Mouse (Mus musculus) liver, adult 2 months (tissue): Measurements from ENCODE around the gene Zmiz1. TPM values are rescaled to one million over a fixed set of nuclear protein-coding genes. Genes with fewer than 3 reads are reported as not detected.
A peak's percentile ranks its signal among the peaks of the same experiment; 100 is the strongest.

Experiments used
- DNase-seq: peaks from one replicate; pipeline ENCODE4 v3.0.0-alpha.2; 2011; ENCODE audit warnings: low read depth, low spot score; ENCODE audit errors: extremely low read depth
- H3K27ac ChIP-seq: fragments of 200-500 bp; replicated peaks from 2 replicates; pipeline ENCODE4 v1.5.1; 2012; ENCODE audit warnings: low read depth, mild to moderate bottlenecking, control low read depth, inconsistent platforms, low read length; ENCODE audit not compliant: insufficient read depth
- H3K27me3 ChIP-seq: fragments of 200-500 bp; 2 replicates; pipeline ENCODE4 v1.6.1; 2012; ENCODE audit warnings: mild to moderate bottlenecking, moderate library complexity, low read length, inconsistent platforms; ENCODE audit not compliant: control insufficient read depth, insufficient read depth
- H3K36me3 ChIP-seq: fragments of 200-500 bp; 2 replicates; pipeline ENCODE4 v1.6.1; 2012; ENCODE audit warnings: low read length, inconsistent platforms; ENCODE audit not compliant: control insufficient read depth, insufficient read depth
- H3K4me1 ChIP-seq: fragments of 200-500 bp; 2 replicates; pipeline ENCODE4 v1.6.1; 2011; ENCODE audit warnings: low read length; ENCODE audit not compliant: control insufficient read depth, insufficient read depth
- H3K4me3 ChIP-seq: fragments of 200-500 bp; 2 replicates; pipeline ENCODE4 v1.5.1; 2011; ENCODE audit warnings: low read depth, mild to moderate bottlenecking, control low read depth, low read length, moderate library complexity; ENCODE audit not compliant: insufficient read depth
- H3K79me2 ChIP-seq: fragments of 200-500 bp; 2 replicates; pipeline ENCODE4 v1.6.1; 2012; ENCODE audit warnings: inconsistent platforms, mild to moderate bottlenecking, low read length, moderate library complexity; ENCODE audit not compliant: control insufficient read depth, insufficient read depth
- H3K9ac ChIP-seq: fragments of 200-500 bp; 2 replicates; pipeline ENCODE4 v1.6.1; 2012; ENCODE audit warnings: low read depth, mild to moderate bottlenecking, control low read depth, inconsistent platforms, low read length
- CTCF ChIP-seq: fragments of 200-500 bp; IDR thresholded peaks from 2 replicates; pipeline ENCODE4 v1.5.1; 2011; ENCODE audit warnings: low read depth, low read length, control low read depth
- POLR2A ChIP-seq: fragments of 200-500 bp; IDR thresholded peaks from 2 replicates; pipeline ENCODE4 v1.6.1; 2011; ENCODE audit warnings: low read length, control low read depth; ENCODE audit not compliant: insufficient read depth; ENCODE audit errors: extremely low read depth
- WGBS: fragments of 180-500 bp; shearing (Covaris S2); methylation state at CpG from one replicate; pipeline ENCODE4 v1.1.7; 2018; 5-methylcytosine and 5-hydroxymethylcytosine counted together
- polyA plus RNA-seq: library from polyadenylated mRNA; depleted of rRNA; stranded (reverse); fragments of >200 nt; gene quantifications from 2 replicates; pipeline ENCODE4 v1.2.3, GENCODE M21; 2012
- total RNA-seq: library from RNA; depleted of rRNA; stranded (reverse); fragments of >200 nt; gene quantifications from 2 replicates; pipeline ENCODE4 v1.2.3, GENCODE M21; 2014

The Zmiz1 gene
- total and polyA plus RNA-seq, 2 experiments, result 5.3 to 10.2 TPM

DNA sequence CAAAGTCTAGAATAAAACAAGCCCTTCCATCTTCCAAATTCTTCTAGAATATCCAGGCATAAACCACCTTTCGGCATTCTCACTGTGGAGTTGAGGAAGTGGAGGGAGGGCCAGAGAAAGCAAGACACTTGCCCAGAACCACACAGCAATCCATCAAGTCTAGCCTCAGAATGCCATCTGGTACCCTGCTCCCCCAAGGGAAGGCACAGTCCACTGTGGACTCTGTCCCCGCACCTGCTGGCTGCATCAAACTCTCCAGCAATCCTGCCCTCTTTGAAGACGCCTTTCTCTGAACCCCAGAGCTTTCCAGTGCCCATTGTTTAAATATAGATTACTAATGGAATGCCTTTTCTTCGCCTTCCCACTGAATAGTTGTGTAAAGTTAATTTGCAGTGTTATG is 62.5 kb downstream of the Zmiz1 start:
- 83% methylated on average over 4 of the region's 4 CpGs for WGBS
- DNase-seq, result no peak
- Histone ChIP-seq H3K27ac (peak overlapping the region; percentile 69), H3K79me2 (peaks cover 11% of the 10 kb centered on the region; the same call in 1 of the 2 replicates), H3K27me3 (no peaks in the 10 kb centered on the region), H3K36me3 (no peaks in the 10 kb centered on the region), H3K4me3 (no peak overlapping the region), H3K4me1 (peaks cover 61% of the 10 kb centered on the region), H3K9ac (no peak overlapping the region)
- TF ChIP-seq POLR2A, result no peak
- no peak for TF ChIP-seq CTCF

DNA sequence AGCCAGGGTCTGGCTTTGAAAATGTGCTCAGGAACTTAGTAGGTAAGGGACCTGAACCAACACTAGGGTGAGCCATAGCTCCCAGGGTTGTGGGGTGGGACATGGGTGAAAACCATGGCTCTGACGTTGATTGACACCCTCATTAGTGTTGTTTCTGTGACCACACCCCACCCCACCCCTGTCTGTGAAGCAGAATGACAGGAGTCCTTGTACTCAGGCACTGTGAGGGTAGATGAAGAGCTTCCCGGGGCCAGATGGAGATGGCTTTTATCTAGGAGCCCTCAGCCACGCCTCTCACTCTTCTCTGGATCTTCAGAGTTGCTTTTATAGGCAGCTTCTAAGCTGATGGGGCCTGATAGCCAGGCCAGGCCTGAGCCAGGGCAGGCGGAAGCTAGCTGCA is 63.4 kb downstream of the Zmiz1 start:
- TF ChIP-seq POLR2A, result no peak
- no peak for TF ChIP-seq CTCF
- Histone ChIP-seq H3K27ac (peak overlapping the region; percentile 93), H3K4me3 (no peak overlapping the region), H3K9ac (peak overlapping the region; percentile 32; the same call in 1 of the 2 replicates), H3K79me2 (peaks cover 3% of the 10 kb centered on the region; the same call in 1 of the 2 replicates), H3K36me3 (no peaks in the 10 kb centered on the region), H3K4me1 (peaks cover 61% of the 10 kb centered on the region), H3K27me3 (no peaks in the 10 kb centered on the region)
- 35% methylated on average over 4 of the region's 4 CpGs for WGBS
- no peak for DNase-seq

GRCm38 (mm10) chr14:25523230-25524110 is 64.5 kb downstream of the Zmiz1 start:
- Histone ChIP-seq H3K27me3 (no peaks in the 10 kb centered on the region), H3K36me3 (no peaks in the 10 kb centered on the region), H3K4me3 (no peak overlapping the region), H3K4me1 (peaks cover 64% of the 10 kb centered on the region), H3K27ac (peak overlapping the region; percentile 93), H3K9ac (peak overlapping the region; percentile 46), H3K79me2 (peaks cover 4% of the 10 kb centered on the region)
- 11% methylated on average over 11 of the region's 11 CpGs for WGBS
- peak; percentile 99 for DNase-seq
- TF ChIP-seq POLR2A, result no peak
- TF ChIP-seq CTCF, result 0 out of 2 replicates have a peak, but pooled peaks have one; percentile 4

DNA sequence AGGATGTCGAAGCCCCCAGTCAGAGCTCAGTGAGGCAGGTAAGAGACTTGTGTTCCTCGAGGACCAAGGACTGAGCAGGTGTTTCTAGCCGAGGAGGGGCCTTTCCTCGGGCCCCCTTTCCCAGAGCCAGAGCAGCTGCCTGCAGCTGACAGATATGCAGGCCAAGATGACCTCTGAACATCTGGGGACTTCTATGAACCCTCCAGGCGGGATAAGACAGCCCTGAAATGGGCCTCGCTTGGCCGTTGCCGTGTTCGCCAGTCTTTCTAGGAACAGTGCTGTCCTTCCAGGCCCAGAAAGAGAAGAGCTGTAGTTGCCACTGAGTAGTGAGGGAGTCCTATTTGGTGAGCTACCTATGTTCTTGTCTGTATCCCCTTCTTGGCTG is 65.1 kb downstream of the Zmiz1 start:
- TF ChIP-seq CTCF, result no peak
- TF ChIP-seq POLR2A, result no peak
- Histone ChIP-seq H3K36me3 (no peaks in the 10 kb centered on the region), H3K4me1 (peaks cover 64% of the 10 kb centered on the region), H3K27me3 (no peaks in the 10 kb centered on the region), H3K27ac (peak overlapping the region; percentile 93), H3K4me3 (no peak overlapping the region), H3K9ac (no peak overlapping the region), H3K79me2 (peaks cover 9% of the 10 kb centered on the region)
- WGBS, result 41% methylated on average over 9 of the region's 9 CpGs
- DNase-seq, result no peak

- Histone ChIP-seq H3K4me1 (peaks cover 58% of the 10 kb centered on the region), H3K27me3 (no peaks in the 10 kb centered on the region), H3K79me2 (peaks cover 9% of the 10 kb centered on the region), H3K36me3 (no peaks in the 10 kb centered on the region), H3K9ac (no peak overlapping the region), H3K27ac (peak overlapping the region; percentile 22), H3K4me3 (no peak overlapping the region)
- DNase-seq, result no peak
- TF ChIP-seq POLR2A, result no peak
- no peak for TF ChIP-seq CTCF
- WGBS, result 57% methylated on average over 4 of the region's 4 CpGs
Measured at GRCm38 (mm10) chr14:25524884-25525283, 65.9 kb downstream of the Zmiz1 start.

DNA sequence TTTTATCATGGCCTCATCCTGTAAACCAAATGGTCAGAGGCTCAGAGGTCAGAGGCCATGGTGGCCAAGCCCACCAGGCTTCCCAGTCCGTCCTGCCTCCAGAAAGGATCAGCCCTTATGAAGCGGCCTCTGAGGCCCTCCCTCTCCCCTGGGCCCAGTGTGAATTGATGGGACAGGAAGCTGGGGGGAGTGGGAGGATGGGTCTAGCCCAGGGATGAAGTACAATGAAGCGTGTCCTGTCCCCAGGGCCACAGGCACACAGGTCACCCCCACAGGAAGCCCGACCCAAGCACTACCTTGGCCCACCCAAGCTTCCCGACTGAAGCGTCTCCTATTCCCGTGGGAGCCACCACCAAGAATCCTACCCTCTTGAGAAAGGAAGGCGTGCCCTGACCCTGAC is 66.7 kb downstream of the Zmiz1 start:
- no peak overlapping the region for H3K4me3 ChIP-seq
- no peaks in the 10 kb centered on the region for H3K27me3 ChIP-seq
- H3K9ac ChIP-seq, result no peak overlapping the region
- peaks cover 13% of the 10 kb centered on the region for H3K79me2 ChIP-seq
- no peak for DNase-seq
- 85% methylated on average over 8 of the region's 8 CpGs for WGBS
- no peak overlapping the region for H3K27ac ChIP-seq
- TF ChIP-seq CTCF (no peak), POLR2A (no peak)
- H3K4me1 ChIP-seq, result peaks cover 52% of the 10 kb centered on the region
- no peaks in the 10 kb centered on the region for H3K36me3 ChIP-seq
